Mouse (Mus musculus) embryonic facial prominence, embryonic 14.5 days (tissue): ENCODE measurements around the gene Tubgcp4. TPM values are rescaled to one million over a fixed set of nuclear protein-coding genes. Genes with fewer than 3 reads are reported as not detected.

Experiments
- ATAC-seq: fragments of 200-750 bp; cut with Nextera tagmentation; 2 replicates; pipeline ENCODE4 v1.8.0; 2017; ENCODE audit warnings: low read depth, moderate number of reproducible peaks, moderate TSS enrichment
- DNase-seq: peaks from one replicate; pipeline ENCODE4 v3.0.0-alpha.2; 2015; ENCODE audit warnings: low spot score
- H3K27ac ChIP-seq: fragments of 300-500 bp; sonication (generic); replicated peaks from 2 replicates; pipeline ENCODE4 v1.5.1; 2014; ENCODE audit warnings: low read depth, mild to moderate bottlenecking, low read length, moderate library complexity
- H3K27me3 ChIP-seq: fragments of 300-500 bp; sonication (generic); replicated peaks from 2 replicates; pipeline ENCODE4 v1.6.1; 2014; ENCODE audit warnings: low read length; ENCODE audit not compliant: control insufficient read depth, insufficient read depth
- H3K36me3 ChIP-seq: fragments of 300-500 bp; sonication (generic); 2 replicates; pipeline ENCODE4 v1.6.1; 2014; ENCODE audit warnings: low read length, mixed read lengths; ENCODE audit not compliant: control insufficient read depth, insufficient read depth
- H3K4me1 ChIP-seq: fragments of 300-500 bp; sonication (generic); 2 replicates; pipeline ENCODE4 v1.6.1; 2014; ENCODE audit warnings: antibody characterized with exemption, low read length; ENCODE audit not compliant: control insufficient read depth, insufficient read depth
- H3K4me2 ChIP-seq: fragments of 300-500 bp; sonication (generic); 2 replicates; pipeline ENCODE4 v1.6.1; 2014; ENCODE audit warnings: low read depth, mild to moderate bottlenecking, low read length, moderate library complexity, mixed read lengths
- H3K4me3 ChIP-seq: fragments of 300-500 bp; sonication (generic); 2 replicates; pipeline ENCODE4 v1.5.1; 2014; ENCODE audit warnings: low read depth, mild to moderate bottlenecking, low read length
- H3K9ac ChIP-seq: fragments of 300-500 bp; sonication (generic); 2 replicates; pipeline ENCODE4 v1.6.1; 2014; ENCODE audit warnings: low read depth, mild to moderate bottlenecking, low read length, moderate library complexity, mixed read lengths
- H3K9me3 ChIP-seq: fragments of 300-500 bp; sonication (generic); 2 replicates; pipeline ENCODE4 v1.6.1; 2016; ENCODE audit warnings: low read length; ENCODE audit not compliant: control insufficient read depth
- WGBS: fragments of 180-500 bp; shearing (Covaris S2); extraction: QIAGEN DNeasy Blood & Tissue Kit; methylation state at CpG from one replicate; pipeline ENCODE4 v1.1.7; 2014; 5-methylcytosine and 5-hydroxymethylcytosine counted together
- polyA plus RNA-seq: library from polyadenylated mRNA; unstranded; fragments of >200 nt; fragmentation: Nextera tagmentation; extraction: Ambion mirVana; gene quantifications from 2 replicates; pipeline ENCODE4 v1.2.1, GENCODE M21; 2014

The Tubgcp4 gene
- polyA plus RNA-seq, 1 experiment from 2014 or later, result 39.5 TPM

- Histone ChIP-seq H3K9ac (no peak overlapping the region), H3K36me3 (peaks cover 84% of the 10 kb centered on the region), H3K9me3 (no peaks in the 10 kb centered on the region), H3K27ac (no peak overlapping the region), H3K4me1 (no peaks in the 10 kb centered on the region), H3K27me3 (no peaks in the 10 kb centered on the region), H3K4me3 (no peak overlapping the region), H3K4me2 (no peak overlapping the region)
- ATAC-seq (no peak), DNase-seq (no peak)
- WGBS, result 91% methylated on average over 2 of the region's 2 CpGs
These were observed 52.6 kb downstream of the Tubgcp4 start for GRCm38 (mm10) chr2:121223010-121223409.

DNA sequence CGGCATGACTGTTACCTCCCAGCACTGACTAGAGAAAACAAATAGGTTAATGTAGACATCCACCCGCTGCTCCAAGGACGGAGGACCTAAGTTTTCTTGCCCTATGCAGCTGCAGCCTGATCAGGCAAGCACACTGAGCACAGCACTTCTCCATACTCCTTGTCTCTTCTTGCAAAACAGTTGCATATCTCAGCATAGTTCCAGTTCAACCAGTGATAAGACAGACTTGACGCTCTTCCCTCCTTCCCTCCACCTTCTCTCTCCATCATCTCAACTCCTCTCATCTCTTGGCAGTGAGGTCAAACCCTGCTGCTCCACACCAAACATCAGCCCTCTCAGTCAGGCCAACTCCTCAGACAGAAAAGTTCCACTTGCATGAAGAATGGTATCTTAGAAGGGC is 57.7 kb downstream of the Tubgcp4 start:
- Histone ChIP-seq H3K4me3 (no peak overlapping the region), H3K27ac (no peak overlapping the region), H3K9ac (no peak overlapping the region), H3K4me2 (no peak overlapping the region), H3K27me3 (no peaks in the 10 kb centered on the region), H3K4me1 (no peaks in the 10 kb centered on the region), H3K9me3 (no peaks in the 10 kb centered on the region), H3K36me3 (peaks cover 87% of the 10 kb centered on the region)
- WGBS, result 89% methylated on average over 4 of the region's 4 CpGs
- ATAC-seq (no peak), DNase-seq (no peak)

GRCm38 (mm10) chr2:121235460-121236072 is 65.1 kb downstream of the Tubgcp4 start:
- no peaks in the 10 kb centered on the region for H3K27me3 ChIP-seq
- 88% methylated on average over 8 of the region's 8 CpGs for WGBS
- no peak overlapping the region for H3K4me3 ChIP-seq
- ATAC-seq, result no peak
- H3K36me3 ChIP-seq, result peaks cover 89% of the 10 kb centered on the region
- H3K9me3 ChIP-seq, result no peaks in the 10 kb centered on the region
- no peak for DNase-seq
- H3K9ac ChIP-seq, result no peak overlapping the region
- H3K27ac ChIP-seq, result no peak overlapping the region
- no peak overlapping the region for H3K4me2 ChIP-seq
- H3K4me1 ChIP-seq, result no peaks in the 10 kb centered on the region

GRCm38 (mm10) chr2:121239426-121239825 is 69.0 kb downstream of the Tubgcp4 start:
- H3K9me3 ChIP-seq, result no peaks in the 10 kb centered on the region
- H3K27me3 ChIP-seq, result no peaks in the 10 kb centered on the region
- no peak overlapping the region for H3K27ac ChIP-seq
- no peak overlapping the region for H3K4me2 ChIP-seq
- WGBS, result 82% methylated on average over 4 of the region's 4 CpGs
- no peak for ATAC-seq
- H3K36me3 ChIP-seq, result peaks cover 90% of the 10 kb centered on the region
- no peak for DNase-seq
- no peak overlapping the region for H3K4me3 ChIP-seq
- no peaks in the 10 kb centered on the region for H3K4me1 ChIP-seq
- H3K9ac ChIP-seq, result no peak overlapping the region

GRCm38 (mm10) chr2:121244099-121244498 is 73.6 kb downstream of the Tubgcp4 start:
- 86% methylated on average over 5 of the region's 5 CpGs for WGBS
- no peaks in the 10 kb centered on the region for H3K4me1 ChIP-seq
- no peak overlapping the region for H3K9ac ChIP-seq
- no peak overlapping the region for H3K4me2 ChIP-seq
- H3K9me3 ChIP-seq, result no peaks in the 10 kb centered on the region
- peaks cover 88% of the 10 kb centered on the region for H3K36me3 ChIP-seq
- DNase-seq, result no peak
- H3K27me3 ChIP-seq, result no peaks in the 10 kb centered on the region
- no peak overlapping the region for H3K4me3 ChIP-seq
- ATAC-seq, result no peak
- no peak overlapping the region for H3K27ac ChIP-seq

Other genes starting within 250 kb of the Tubgcp4 start
- gene Ubr1, start 199.9 kb upstream of the Tubgcp4 start, polyA plus RNA-seq, result 17.9 and 23.1 TPM in 2 replicates
- gene Tmem62, start 193.6 kb upstream of the Tubgcp4 start, polyA plus RNA-seq, result 2.7 and 3.2 TPM in 2 replicates
- 36.6 and 42.8 TPM in 2 replicates for gene Ccndbp1, start 162.3 kb upstream of the Tubgcp4 start, polyA plus RNA-seq
- gene Epb42, start 133.6 kb upstream of the Tubgcp4 start, polyA plus RNA-seq, result 0.71 and 1.5 TPM in 2 replicates
- gene Tgm5, start 84.8 kb upstream of the Tubgcp4 start, polyA plus RNA-seq, result 0.38 and 0.86 TPM in 2 replicates
- not detected in 2 replicates for gene Tgm7, start 60.9 kb upstream of the Tubgcp4 start, polyA plus RNA-seq
- 20.3 and 20.4 TPM in 2 replicates for gene Adal, start 30.2 kb upstream of the Tubgcp4 start, polyA plus RNA-seq
- gene Lcmt2, start 30.0 kb upstream of the Tubgcp4 start, polyA plus RNA-seq, result 14.9 and 16.9 TPM in 2 replicates
- 7.3 and 7.4 TPM in 2 replicates for gene Zscan29, start 471 bp downstream of the Tubgcp4 start, polyA plus RNA-seq
- 50.3 and 60.5 TPM in 2 replicates for gene Trp53bp1, start 100.8 kb downstream of the Tubgcp4 start, polyA plus RNA-seq
- 10.9 and 15.8 TPM in 2 replicates for gene Map1a, start 118.9 kb downstream of the Tubgcp4 start, polyA plus RNA-seq
- gene Ppip5k1, start 184.7 kb downstream of the Tubgcp4 start, polyA plus RNA-seq, result 7.6 and 9.8 TPM in 2 replicates
- 21.7 and 31.2 TPM in 2 replicates for gene Ckmt1, start 187.1 kb downstream of the Tubgcp4 start, polyA plus RNA-seq
- gene Strc, start 216.5 kb downstream of the Tubgcp4 start, polyA plus RNA-seq, result 0.04 and 0.07 TPM in 2 replicates
- gene Pdia3, start 243.1 kb downstream of the Tubgcp4 start, polyA plus RNA-seq, result 572 and 576 TPM in 2 replicates
- 1.7 and 2.1 TPM in 2 replicates for gene Catsper2, start 243.1 kb downstream of the Tubgcp4 start, polyA plus RNA-seq